Mouse (Mus musculus) CD4-positive helper T cell, adult 2 months (primary cell): ENCODE results near the gene Grik2.
"Not testable (repeated sequence)": the region's sequence is repeated elsewhere in the genome, so short reads cannot be mapped to it uniquely, and the experiment has no call there.

Experiments
- DNase-seq: peaks from one replicate; pipeline ENCODE4 v3.0.0-alpha.2; 2012; ENCODE audit warnings: low read depth, missing footprints, low spot score

The Grik2 gene

GRCm38 (mm10) chr10:49365262-49365661, 423.3 kb downstream of the Grik2 start:
- no peak for DNase-seq

DNA sequence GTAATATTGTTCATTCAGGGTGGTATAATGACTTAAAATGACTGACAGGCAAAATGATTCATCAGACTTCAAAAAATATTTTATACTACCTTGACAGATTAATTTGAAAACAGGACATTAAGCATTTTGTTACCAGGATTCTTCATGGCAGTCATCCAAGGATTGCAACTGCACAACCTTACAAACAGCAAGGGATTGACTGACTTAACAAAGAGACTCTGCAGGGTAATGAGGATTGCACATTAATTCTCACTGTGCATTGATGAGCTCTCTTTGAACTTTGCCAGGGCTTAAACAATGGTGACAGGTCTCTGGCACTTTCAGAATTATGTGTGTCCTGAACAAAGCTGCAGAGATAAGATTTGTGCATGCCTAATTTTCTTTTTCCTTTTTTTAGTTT, 466.2 kb downstream of the Grik2 start:
- DNase-seq: no peak

GRCm38 (mm10) chr10:49319880-49320279, 468.7 kb downstream of the Grik2 start:
- no peak for DNase-seq

GRCm38 (mm10) chr10:49256247-49256939, 532.2 kb downstream of the Grik2 start:
- no peak for DNase-seq

- DNase-seq: not testable (repeated sequence)
Observed at GRCm38 (mm10) chr10:49237356-49237755, 551.2 kb downstream of the Grik2 start.

DNA sequence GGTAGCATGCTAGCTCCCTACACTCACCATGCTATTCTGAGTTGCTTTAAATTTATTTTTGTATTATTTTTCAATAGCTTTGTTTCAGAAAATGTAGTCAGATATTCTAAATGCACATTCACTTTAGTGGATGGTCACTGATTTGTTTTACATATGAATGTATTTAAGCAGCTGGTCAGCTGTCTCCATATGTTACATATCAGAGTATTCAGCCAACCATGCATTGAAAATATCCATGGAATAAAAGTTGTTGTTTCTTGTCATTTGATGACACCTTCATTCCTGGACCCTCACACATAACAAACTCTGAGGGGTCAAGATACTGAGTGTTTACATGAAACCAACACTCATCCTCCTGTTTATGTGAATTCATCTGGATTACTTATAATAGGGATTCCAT, 551.7 kb downstream of the Grik2 start:
- not testable (repeated sequence) for DNase-seq

DNA sequence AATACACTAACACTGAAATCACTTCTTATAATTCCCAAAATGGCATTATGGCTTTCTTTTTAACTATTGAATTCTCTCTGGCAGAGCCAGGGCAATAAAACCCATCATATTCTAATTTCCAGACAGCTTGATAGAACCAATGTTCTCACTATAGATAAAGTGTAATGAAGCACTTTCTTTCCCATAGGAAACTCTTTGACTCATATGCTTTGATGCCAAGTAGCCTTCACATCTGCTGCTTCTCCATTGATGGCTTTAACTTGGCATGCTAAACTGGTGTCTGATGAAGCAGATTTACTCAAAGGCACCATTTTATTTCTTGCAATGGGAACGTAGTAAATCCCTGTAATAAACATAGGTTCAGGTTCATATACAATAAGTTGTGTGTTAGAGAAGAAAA, 568.5 kb downstream of the Grik2 start:
- no peak for DNase-seq

DNA sequence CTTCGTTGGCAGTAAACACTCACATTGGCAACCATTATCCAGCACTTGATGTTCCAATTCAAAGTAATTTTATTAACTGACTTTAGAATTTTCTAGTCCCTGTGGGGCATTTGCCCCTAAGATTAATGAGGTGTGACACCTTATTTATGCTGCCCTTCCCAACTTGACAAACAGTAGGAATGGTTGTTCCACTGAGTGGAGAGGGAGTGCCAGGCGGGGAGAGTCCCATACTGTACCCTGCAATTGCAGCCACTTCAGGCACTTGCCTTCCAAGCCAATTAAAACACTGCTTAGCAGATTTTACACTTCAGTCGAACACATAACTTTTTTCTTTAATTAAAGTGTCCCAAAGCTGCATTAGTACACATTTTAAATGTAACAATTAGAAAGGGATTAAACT, 568.9 kb downstream of the Grik2 start:
- DNase-seq: no peak

DNA sequence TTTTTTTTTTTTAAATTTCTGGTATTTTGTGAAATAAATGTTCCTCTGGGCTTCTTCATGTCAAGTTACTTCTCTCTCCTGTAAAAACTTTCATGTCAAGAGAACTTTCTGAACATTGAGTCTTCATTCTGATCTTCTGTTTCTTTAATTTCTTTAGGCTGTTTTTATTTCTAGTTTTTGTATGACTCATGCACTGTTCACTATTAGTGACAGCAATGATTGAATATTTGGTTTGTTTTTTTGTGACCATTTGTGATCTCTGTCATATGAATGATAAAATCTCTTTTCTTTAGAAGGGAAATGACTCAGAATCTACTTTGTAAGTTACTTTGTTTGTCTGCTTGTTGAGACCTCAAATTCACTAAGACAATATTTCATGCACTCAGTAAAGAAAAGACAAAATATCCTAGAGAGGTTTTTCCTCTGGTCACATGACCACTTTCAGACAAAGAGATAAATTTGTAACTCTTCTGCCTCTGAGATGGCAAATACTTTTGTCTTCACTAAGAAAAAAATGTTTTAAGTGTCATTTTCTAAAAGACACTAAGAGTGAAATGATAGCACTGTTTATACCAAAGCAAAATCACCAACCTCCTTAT, 596.7 kb downstream of the Grik2 start:
- DNase-seq: no peak

DNA sequence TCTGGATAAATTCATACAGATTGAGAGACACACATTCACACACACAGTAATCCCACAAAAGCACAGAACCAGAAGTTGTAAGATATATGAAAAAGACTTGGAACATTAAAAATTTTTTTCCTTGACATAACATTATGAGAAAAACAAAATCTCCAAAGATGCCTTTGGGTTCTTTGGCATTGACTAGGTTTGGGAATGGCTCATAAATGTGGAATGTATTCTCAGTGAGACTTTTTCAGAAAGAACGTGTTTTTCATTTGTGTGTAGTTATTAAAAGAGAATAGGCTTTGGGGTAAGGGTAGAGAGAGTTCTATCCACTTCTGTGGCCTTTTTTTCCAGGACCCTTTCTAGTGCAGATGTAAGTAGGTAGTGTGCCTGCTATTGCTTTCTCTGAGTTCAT, 597.3 kb downstream of the Grik2 start:
- no peak for DNase-seq

DNA sequence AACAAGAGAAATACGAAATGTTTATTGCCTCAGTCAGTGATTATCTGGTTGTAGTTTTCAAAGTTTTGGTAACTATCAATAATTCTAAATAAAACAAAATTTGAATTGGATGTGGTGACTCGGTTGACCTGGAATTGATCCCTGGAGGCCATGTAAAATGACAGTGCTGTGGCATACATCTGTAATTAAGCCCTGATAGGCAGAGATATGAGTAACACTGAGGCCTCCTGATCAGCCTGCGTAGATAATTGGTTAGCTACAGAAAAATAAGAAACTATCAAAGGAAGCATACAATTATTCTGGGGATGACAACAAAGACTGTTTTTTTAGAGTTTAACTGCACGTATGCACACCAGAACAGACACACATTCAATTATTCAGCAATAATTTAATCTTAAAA, 634.4 kb downstream of the Grik2 start:
- no peak for DNase-seq

DNA sequence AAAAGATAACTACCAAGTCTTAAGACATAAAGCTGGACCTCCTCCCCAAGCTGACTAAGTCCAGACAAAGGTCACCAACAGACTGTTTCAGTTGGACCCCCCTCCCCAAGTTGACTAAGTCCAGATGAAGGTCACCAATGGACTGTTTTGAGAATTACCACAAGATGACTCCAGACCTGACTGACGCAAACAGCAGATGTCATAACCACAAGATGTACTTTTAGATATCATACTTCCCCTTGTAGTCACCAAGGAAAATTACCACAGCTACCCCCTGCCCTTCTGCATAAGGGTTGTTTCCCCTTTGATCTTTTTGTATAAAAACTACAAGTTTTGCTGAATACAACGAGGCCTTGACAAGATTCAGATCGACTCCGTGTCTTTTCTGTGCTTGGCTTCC, 637.1 kb downstream of the Grik2 start:
- DNase-seq: not testable (repeated sequence)

GRCm38 (mm10) chr10:49149714-49150113, 638.9 kb downstream of the Grik2 start:
- DNase-seq: no peak

DNA sequence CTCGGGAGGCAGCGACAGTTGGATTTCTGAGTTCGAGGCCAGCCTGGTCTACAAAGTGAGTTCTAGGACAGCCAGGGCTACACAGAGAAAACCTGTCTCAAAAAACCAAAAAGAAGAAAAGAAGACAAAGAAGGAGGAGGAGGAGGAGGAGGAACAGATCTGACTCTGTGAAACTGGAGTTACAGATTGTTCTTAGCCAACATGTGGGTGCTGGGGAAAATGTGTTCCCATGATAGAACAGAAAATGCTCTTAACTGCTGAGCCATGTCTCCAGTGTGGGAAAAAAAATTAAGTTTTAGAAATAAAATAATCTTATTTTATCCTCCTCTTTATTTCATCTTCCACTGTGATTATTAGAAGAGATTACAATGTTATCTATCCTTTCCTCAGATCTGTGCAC, 645.9 kb downstream of the Grik2 start:
- no peak for DNase-seq

- DNase-seq: no peak
Observed at GRCm38 (mm10) chr10:49136816-49137215, 651.8 kb downstream of the Grik2 start.

DNA sequence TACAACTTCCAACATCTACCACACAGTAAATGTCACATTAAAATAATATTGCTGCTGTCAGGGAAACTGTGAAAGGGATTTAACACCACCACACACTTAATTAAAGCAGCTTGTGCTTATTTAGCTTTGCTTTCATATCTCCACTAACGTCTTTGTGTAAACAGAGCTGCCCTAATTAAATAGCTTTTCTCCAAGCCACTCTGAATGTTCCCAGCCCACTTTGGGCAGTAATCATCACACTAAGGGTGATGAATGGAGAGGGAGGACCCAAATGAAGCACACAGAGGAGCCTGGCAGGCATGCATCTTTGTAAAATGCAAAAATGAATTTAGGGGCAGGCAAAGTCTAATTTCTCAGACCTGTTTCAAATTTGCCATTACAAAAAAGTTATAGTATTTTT, 657.3 kb downstream of the Grik2 start:
- no peak for DNase-seq

GRCm38 (mm10) chr10:49050339-49050738, 738.2 kb downstream of the Grik2 start:
- DNase-seq: no peak

GRCm38 (mm10) chr10:49049391-49049790, 739.2 kb downstream of the Grik2 start:
- no peak for DNase-seq
